Mouse (Mus musculus): ENCODE results near the gene Gabrr2.

The Gabrr2 gene

DNA sequence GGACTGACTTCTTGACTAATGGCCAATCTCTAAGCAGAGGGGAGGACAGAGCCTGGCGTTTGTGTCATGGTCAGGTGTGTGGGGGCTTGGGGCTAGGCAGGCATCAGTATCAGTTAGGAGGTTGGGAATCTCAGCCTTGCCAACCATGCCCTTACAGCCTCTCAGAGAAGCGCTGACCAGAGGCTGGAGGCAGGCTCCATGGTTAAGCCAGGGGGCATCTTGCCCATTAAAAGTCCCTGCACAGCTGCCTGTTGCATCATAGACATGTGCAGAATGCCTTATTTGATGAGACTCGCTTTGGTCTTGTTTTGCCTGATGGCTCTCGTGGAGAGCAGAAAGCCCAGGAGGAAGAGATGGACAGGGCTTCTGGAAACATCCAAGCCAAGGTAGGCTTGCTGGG is at the start of gene Gabrr2:
TSS of gene Gabrr2 (plus strand) at position 19 of the 400 bp plus-strand sequence.
- DNase-seq, result no peak

DNA sequence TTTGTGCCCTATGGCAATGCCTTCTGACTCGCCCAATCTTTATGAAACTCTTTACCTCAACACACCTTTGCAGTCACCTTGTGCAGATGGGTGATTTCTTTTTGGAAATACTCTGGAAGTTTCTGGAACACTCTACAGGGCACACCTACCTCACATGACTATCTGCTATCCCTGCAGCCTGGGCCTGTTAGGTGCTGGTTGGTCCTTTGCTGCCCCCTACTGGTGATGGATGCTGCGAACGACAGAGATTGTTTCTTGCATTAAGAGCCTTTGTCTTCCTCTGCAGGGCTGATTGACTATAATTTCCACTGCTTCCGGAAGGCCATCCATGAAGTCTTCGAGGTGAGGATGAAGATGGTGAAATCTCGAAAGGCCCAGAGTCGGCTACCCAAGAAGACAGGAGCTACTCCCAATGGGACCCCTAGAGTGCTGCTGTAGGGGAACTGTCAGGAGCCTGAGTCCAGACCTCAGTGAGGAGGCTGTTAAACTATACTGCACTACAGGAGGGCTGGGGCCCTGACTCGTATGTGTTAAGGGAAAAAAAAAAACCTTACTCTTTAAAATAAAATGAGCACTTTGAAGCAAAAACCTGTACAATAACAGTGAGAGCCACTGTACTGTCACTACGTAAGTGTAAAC is 44.3 kb upstream of the Gabrr2 start:
- DNase-seq, result peak; percentile 90

DNA sequence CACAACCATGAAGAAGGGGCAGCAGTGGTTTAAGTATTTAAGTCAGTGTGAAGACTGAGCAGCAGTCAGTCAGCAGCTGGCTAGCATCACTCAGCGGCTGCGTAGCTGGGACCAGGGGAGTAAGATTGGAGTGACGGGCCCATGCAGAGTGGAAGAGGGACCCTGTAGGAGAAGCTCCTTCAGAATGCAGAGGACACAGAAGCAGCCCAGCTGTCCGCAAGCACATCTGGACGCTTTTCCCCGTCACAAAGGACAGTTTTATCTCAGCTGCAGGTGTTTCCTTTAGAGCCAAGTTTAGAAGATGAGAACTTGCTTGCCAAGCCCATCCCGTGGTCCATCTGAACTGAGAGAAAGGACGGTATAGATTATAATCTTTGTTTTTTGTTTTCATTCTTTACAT is 38.4 kb upstream of the Gabrr2 start:
- DNase-seq, result peak; percentile 6

DNA sequence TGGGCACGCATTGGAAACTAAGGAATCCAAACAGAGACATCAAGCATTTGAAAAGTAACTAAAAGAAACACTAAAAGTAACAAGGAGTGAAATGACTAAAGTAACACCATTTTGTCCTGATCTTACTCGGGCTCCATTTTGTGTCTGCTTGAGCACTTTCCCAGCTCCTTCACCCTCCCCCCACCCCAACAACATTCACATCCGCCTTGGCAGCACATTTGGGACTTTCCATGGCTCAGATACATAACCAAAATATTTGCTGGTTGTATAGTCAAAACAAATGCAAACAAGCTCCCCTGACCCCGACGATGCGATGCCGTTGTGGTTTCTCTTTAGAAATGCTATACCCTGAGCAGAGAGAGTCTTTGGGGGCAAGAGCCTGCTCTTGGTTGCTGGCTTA is 33.7 kb upstream of the Gabrr2 start:
- DNase-seq, result no peak

DNA sequence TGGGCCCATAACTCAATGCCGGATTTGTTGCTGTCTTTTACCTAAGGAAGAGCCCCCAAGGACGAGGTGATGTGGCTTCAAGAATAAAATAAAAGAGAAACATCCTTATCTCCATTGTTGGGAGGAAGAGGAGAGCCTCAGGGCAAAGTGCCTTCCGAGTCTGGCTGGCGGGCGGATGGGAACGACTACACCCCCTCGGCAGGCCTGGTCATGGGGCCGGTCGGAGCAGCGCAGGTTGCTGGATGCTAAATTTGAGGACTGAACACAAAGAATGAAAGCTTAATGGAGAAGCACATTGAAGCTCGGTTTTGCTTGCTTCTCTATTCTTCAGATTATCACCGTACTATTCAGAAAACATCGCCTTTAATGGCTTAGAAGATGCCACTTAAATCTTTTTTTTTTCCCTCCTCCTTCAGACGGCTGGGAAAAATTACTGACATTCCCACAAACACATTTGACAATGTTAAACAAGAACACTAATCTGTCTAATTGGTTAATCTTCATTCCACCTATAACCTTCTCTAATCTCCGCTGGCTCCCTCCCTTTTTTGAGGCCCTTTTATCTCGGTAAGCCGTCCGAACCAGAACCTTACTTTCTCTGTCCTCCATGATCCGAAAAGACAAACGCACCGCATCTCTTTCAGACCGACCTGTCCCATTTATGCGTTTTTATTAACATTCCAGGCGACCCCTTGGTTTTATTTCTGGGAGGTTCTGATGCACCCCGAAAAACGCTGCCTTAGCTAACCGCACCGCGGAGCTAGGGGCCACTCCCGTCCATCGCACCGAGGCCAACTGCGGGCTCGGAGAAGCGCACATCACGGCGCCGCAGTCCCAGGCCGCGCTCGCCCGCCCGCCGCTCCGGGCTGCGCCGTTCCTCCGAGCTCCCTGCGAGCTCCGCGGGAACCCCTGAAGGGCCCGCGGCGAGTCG is 32.3 kb upstream of the Gabrr2 start:
- no peak for DNase-seq

DNA sequence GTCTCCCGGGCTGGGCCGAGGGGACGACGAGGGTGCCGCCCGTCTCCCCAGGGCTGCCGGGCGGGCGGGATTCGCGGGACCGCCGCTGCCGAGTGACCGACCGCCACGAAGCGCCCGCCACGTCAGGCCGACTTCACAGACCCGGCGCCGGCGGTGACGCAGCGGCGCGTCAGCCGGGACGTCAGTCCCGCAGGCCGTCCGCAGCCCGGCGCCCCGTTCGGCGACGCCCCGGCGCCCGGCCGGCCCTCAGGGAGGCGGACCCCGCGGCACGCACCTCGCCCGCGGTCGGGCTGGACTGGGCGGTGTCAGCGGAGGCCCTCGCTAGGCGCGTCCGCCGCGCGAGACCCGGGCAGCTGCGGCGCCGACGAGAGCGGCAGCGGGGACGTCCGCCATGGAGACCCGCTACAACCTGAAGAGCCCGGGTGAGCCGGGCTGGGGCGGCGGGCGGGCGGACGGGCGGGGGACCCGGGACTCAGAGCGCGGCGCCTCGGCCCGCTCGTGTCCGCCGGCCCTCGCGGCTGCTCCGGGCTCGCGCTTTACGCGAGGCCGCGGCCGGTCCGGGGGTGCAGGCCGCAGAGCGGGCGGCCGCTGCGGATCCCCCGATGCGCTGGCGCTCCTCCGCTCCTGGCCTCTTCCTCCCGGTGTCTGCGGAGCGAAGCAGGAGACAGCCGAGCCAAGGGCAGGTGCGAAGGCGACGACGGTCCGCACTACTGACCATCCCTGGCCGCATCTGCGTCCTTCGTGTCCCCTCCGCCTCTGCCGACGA is 31.4 kb upstream of the Gabrr2 start, which contains the start of gene Ube2j1:
TSS of gene Ube2j1 (plus strand) at position 222 of the 766 bp plus-strand sequence.
- peak; percentile 77 for DNase-seq

DNA sequence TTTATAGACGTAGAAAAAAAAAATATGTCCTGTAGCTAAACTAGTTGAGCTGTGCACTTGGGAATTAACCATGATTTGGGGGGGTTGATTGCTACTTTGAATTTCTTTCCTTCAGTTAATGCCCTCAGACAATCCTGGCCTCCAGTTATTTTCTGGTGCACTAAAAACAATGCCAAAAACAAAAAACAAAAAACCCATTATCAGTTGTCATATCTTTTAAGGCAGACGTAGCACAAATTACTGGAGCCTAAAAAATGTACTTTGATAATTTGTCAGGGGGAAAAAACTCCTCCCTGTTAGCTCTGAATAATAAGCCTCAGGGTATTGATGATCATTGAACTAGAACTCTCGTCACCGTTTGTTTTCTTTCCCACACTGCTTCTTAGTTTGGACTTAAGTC is 30.8 kb upstream of the Gabrr2 start:
- DNase-seq, result no peak

DNA sequence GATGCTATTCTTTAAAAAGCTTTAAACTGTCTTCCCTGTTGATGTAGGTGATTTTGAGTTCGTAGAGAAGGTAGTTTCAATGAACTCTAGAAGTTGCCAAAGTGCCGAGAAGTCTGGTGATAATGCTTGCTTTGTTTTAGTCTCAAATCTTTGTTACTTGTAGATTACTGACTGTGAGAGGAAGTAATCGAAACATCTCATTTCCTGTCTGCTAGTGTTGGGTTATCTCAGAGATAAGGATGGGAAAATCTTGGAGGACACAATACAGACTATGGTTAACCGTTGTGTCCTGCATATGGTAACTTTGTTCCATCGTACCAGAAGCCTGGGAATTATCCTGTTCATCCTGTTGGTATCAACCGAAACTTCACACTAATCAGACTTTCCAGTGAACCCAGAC is 29.3 kb upstream of the Gabrr2 start:
- DNase-seq, result no peak

DNA sequence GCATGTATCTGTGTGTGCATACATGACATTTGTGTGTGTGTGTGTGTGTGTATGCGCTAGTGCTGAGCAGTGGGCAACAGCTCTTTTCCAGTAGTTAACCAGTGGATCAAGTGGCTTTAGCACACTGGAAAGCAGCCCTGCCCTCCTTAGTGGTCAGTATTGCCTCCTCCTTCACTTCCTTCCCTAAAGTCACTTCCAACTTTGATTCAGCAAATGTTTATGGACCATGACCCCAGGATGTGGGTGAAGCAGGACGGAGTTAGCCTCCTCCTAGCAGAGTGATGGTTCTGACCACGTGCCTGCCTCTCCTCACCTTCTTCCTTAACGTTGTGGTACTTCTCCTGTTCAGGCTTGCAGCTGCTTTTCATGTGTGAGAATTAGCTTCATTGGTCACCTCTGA is 23.0 kb upstream of the Gabrr2 start:
- no peak for DNase-seq

DNA sequence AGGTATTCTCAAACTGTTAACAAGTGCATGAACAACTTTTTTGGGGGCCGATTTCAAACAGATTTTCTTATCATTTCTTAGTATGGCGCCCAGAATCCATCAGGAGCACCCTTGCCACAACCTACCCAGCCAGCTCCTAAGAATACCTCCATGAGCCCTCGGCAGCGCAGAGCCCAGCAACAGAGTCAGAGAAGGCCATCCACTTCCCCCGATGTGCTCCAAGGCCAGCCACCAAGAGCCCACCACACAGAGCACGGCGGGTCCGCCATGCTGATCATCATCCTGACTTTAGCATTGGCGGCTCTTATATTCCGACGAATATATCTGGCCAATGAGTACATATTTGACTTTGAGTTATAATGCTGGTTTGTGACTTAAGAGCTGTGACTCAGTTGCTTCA is 13.2 kb upstream of the Gabrr2 start:
- DNase-seq, result no peak

DNA sequence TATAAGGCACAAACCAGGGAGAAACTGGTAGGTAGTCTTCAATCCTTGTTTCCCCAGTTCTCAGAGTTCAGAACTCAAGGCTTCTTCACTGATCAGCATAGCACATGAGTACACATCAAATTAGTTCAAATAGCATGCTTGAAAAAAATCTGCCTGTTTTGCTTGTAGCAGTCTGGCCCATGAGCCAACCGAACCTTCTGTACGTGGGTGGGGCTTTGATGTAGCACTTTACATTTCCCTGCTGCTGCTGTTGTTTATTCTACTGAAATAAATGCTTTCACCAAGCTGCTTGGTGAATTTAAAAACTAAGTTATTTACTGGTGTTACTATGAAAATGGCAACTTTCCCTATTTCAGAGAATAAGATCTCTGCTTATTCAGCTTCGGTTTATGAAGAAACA is 10.7 kb upstream of the Gabrr2 start:
- DNase-seq, result no peak

DNA sequence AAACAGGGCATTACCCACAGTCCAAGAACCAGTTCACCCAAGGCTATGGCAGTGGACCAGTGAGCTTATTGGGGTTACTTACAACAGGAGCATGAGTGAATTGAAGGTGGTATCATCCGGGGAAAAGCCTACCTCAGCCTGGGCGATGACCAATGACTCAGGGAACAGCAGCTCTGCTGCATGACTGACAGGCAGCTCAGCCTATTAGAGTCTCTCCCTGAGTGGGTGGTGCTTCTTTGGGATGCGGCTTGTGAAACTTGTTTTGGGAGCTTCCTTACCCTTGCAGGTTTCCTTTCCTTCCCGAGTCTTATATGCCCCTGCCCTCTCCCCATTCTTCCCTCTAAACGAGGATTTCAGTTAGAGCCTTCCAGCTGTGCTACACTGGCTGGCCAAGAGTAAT is 10.1 kb upstream of the Gabrr2 start:
- no peak for DNase-seq

DNA sequence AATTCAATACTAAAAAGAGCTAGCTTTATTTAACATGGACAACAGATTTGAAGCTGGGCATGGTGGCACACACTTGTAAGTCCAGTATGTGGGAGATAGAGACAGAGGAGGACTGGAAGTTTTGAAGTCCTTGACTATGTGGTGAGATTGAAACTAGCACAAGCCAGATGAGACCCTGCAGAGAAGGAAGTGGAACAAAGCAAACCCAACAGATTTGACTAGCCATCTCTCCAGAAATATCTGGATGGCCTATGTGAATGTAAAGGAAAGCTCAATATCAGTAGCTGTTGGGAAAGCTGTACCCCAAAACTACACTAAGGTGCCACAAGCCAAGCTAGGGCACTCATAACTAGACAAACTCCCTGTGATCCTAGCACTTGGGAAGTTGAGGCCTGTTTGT is 8.4 kb upstream of the Gabrr2 start:
- DNase-seq, result no peak

DNA sequence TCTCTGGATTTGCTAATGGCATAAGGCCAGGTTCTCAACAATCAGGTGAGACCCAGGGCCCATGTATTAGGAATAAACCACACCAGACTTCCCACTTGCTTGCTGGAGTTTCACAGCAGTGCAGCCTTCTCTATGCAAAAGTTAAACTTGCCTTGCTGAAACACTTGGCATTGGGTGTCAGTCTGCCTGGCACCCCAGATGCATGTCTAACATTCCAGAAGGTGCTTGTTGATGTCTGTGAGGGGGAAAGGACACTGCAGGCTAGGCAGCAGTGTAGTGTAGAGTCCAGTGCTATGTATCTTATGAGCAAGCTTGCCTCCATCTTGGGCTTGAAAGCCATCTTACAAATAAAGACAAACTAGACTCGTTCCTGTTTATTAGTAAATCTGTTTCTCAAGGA is 6.5 kb upstream of the Gabrr2 start:
- DNase-seq, result no peak

DNA sequence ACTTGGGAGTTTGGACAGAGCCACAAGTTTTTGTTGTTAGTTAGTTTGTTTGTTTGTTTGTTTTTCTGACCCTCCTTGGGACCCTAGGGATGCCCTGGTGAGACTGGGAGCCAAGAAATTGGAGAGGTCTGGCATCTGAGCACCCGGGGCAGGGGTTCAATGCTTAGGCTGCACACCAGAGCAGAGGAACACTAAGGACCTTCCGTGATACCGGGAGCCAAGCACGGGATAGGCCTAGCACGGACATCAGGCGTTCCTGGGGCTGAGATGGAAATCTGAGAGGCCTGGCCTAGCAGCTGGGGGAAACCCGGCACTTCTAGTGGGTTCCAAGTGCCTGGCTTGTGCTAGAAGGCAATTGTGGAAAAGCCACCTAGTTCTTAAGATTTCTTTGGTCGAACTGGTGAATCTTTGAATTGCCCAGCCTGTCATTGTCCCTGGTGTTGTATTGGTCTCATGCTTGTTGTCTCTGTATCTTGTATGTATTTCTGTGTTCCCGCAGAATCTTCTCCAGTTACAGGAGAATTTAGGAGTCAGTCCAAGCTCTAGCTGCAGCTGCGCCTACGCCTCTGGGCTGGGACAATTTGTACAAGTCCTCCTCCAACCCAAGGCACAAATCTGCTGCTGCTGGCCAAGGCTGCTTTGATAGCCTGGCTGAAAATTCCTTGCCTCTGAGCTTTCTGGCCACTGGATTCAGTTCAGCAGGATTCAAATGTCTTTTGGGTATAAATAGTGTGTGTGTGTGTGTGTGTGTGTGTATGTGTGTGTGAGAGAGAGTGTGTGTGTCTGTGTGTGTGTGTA is 4.7 kb upstream of the Gabrr2 start:
- DNase-seq, result no peak

DNA sequence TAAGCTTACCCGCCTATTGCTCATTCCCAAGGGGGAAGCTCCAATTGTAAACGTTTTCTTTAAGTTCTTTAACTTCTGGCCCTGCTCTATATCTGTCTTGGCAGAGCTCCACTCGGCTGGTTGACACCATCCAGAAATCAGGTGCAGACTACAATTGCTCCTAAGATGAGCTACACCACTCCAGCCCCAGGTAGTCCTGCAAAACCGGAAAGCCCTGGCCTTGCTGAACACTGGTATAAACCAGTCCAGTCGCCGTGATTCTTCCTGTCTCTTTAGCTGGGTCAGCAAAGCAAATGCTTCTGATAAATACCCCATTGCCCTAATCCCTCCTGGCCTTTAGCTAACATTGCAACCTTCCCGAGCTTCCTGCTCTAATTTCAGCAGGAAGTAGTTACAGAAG is 1.6 kb upstream of the Gabrr2 start:
- DNase-seq, result no peak

DNA sequence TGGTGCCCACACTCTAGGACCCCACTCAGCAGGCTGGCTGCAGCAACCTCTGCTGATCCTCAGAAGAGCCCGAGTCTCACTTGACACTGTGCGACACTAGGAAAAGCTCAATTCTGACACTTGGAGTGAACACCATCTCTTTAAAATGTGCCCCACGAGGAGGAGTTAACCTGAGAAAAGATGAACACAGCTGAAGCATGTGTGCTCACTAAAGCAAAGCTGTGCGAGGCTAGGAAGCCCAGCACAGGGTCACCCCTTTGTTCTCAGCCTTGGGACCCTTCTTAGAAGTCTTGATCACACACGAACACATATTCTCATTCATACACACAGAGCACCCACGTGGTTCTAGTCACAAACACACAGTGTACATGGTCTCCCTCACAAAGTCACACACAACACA is 2.2 kb downstream of the Gabrr2 start:
- no peak for DNase-seq

DNA sequence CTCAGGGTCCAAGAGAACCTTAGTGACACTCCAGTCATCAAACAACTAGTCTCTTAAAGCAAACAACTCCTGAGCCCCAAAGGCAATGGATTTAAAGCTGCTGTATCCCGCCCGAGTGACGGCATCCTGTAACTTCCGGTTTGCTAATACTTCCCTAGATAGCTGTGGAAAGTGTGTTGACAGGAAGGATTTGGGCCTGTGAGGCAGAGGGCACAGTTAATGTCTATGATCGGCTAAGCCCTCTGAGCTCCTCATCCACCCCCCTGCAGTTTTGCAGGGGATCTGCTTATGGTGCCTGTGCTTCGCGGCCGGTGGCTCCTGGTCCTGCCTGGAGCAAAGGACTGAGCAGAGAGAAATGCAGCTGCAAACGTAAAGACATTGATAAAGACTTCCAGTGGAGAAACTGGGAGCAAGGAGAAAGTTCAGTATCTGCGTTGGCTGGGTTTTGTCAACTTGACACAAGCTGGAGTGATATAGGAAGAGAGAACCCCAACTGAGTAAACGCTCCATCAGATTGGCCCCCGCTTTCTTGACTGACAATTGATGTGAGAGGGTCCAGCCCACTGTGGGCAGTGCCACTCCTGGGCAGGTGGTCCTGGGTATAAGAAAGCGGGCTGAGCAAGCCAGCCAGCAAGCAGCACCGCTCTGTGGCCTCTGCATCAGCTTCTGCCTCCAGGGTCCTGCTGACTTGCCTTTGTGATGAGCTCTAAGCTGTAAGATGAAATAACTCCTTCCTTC is 3.6 kb downstream of the Gabrr2 start:
- DNase-seq, result no peak

DNA sequence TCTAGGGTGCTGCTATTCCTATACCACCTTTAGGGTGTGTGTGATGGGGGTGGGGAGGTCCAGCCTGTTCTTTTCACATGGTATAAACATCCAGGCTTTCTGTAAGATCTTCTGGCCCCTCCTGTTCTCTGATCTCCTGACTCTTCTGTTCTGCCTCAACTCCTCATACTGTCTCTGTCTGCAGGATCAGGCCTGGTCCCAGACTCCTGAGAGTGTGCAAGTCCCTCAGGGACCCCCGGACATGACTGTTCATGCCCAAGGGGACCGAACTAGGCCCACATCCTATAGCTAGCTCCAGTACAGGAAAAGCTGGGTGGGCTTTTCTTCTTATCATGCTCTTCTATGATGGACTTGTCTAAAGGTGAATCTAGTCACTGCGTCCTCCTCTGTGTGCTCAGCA is 4.5 kb downstream of the Gabrr2 start:
- no peak for DNase-seq

DNA sequence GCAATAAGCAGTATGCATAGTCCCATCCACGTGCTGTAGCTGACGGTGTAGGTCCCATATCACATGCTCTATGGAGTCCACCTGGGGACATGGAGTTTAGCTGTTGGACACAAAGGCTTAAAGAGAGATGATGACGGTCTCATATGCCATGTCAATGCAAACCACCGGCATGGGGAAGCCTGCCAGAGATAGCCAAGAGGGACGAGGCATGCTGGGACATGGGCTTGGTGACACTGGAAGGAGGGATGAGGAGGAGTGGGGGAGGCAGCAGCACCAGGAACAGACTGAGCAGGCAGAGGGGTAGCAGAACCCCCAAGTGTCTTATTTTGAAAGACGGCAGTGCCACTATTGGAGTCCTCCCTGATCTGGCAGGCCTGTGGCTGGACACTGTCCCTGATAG is 5.0 kb downstream of the Gabrr2 start:
- DNase-seq, result no peak

DNA sequence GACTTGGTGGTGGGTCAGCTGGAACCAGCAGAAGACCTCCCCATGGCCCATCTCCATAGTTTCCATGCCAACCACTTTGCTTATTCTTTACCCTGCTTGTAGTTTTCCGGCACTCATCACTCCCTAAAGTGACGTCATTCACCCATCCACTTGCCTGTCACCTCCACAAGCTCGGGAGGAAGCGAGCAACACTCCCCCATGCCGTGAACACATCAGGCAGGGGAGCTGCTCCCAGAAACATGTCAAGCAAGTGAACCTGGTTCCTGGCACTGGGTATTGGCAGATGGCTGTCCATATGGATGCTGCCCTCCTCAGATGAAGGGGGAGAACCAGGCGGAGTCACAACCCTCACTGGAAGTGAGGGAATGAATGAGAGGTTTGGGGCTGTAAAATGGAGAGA is 6.1 kb downstream of the Gabrr2 start:
- no peak for DNase-seq

DNA sequence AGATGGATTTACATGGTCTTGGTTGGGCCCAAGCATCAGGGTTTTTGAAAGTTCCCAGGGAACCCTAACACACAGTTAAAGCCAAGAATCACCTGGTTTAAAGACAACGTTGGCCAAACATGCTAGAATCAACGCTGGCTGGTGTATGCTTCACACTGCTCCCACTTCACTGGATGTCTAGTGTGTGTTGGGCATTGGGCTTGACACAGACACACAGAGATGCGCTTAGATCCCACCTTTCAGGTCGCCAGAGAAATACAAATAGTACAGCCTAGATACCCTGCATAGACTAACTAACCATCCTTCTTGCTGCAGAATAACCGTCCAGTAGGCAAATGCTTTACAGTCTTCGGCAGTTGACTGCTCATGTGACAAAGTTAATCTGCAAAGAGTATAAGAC is 7.5 kb downstream of the Gabrr2 start:
- no peak for DNase-seq

All from thymus, postnatal 14 days (tissue).